Mouse (Mus musculus) stomach, embryonic 16.5 days (tissue): Measurements from ENCODE around the gene Clec4b1. TPM values are rescaled to one million over a fixed set of nuclear protein-coding genes. Genes with fewer than 3 reads are reported as not detected.
"Not testable (repeated sequence)": the region's sequence is repeated elsewhere in the genome, so short reads cannot be mapped to it uniquely, and the experiment has no call there.

ENCODE experiments used
- ATAC-seq: fragments of 200-750 bp; cut with Nextera tagmentation; 2 replicates; pipeline ENCODE4 v1.8.0; 2017; ENCODE audit warnings: moderate number of reproducible peaks, moderate TSS enrichment; ENCODE audit not compliant: insufficient read depth, low FRiP score
- H3K27ac ChIP-seq: fragments of 300-500 bp; sonication (generic); 2 replicates; pipeline ENCODE4 v1.5.1; 2014; ENCODE audit warnings: low read length
- H3K27me3 ChIP-seq: fragments of 300-500 bp; sonication (generic); 2 replicates; pipeline ENCODE4 v1.6.1; 2014; ENCODE audit warnings: low read length, control low read depth, mixed read lengths; ENCODE audit not compliant: control insufficient read depth, insufficient read depth
- H3K36me3 ChIP-seq: fragments of 300-500 bp; sonication (generic); 2 replicates; pipeline ENCODE4 v1.6.1; 2014; ENCODE audit warnings: low read length; ENCODE audit not compliant: control insufficient read depth, insufficient read depth
- H3K4me1 ChIP-seq: fragments of 300-500 bp; sonication (generic); 2 replicates; pipeline ENCODE4 v1.6.1; 2014; ENCODE audit warnings: low read length, control low read depth, mixed read lengths; ENCODE audit not compliant: control insufficient read depth, insufficient read depth
- H3K4me2 ChIP-seq: fragments of 300-500 bp; sonication (generic); 2 replicates; pipeline ENCODE4 v1.6.1; 2014; ENCODE audit warnings: low read depth, low read length, mixed read lengths
- H3K4me3 ChIP-seq: fragments of 300-500 bp; sonication (generic); replicated peaks from 2 replicates; pipeline ENCODE4 v1.5.1; 2014; ENCODE audit warnings: mild to moderate bottlenecking, low read length
- H3K9ac ChIP-seq: fragments of 300-500 bp; sonication (generic); 2 replicates; pipeline ENCODE4 v1.6.1; 2014; ENCODE audit warnings: low read length
- H3K9me3 ChIP-seq: fragments of 300-500 bp; sonication (generic); replicated peaks from 2 replicates; pipeline ENCODE4 v1.6.1; 2016; ENCODE audit warnings: low read length, control low read depth; ENCODE audit not compliant: control insufficient read depth
- WGBS: fragments of 180-500 bp; shearing (Covaris S2); extraction: QIAGEN DNeasy Blood & Tissue Kit; methylation state at CpG from one replicate; pipeline ENCODE4 v1.1.7; 2014; 5-methylcytosine and 5-hydroxymethylcytosine counted together
- polyA plus RNA-seq: library from polyadenylated mRNA; unstranded; fragments of >200 nt; fragmentation: Nextera tagmentation; extraction: Ambion mirVana; gene quantifications from 2 replicates; pipeline ENCODE4 v1.2.1, GENCODE M21; 2015

Clec4b1 gene
- polyA plus RNA-seq, result not detected in 2 replicates

DNA sequence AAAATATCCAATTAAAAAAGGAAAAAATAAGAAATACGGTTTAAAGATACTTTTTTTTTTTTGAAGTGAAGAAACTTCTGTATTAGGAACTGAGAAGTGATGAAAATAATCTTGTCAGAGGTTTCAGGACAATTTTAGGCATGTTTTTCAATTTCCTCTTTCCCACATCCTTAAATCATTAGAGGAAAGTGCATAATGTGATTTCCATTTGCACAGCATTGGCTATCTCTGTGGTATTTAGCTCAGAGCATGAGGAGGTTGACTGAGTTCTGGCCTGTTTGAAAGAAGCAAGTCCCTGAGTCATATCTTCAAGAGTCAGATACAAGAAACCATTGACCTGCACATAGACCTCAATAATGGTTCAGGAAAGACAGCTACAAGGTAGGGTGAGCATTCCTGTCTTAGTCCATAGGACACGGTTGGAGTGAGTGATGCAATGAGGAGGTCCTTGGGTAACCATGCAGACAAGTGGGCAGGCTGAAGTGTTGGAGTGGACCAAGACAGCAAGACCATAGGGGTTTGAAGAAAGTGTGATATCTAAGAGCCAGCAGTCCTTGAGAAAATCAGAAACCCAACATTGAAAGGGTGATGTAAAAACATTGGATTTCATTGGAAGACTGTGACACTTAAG, at the start of gene Clec4b1:
TSS of gene Clec4b1 (plus strand) at position 221 of the 631 bp plus-strand sequence.
- ATAC-seq, result no peak
- H3K27me3 ChIP-seq, result no peaks in the 10 kb centered on the region
- H3K36me3 ChIP-seq, result no peaks in the 10 kb centered on the region
- no peaks in the 10 kb centered on the region for H3K4me1 ChIP-seq
- WGBS, result 75% methylated on average over 2 of the region's 2 CpGs
- H3K4me3 ChIP-seq, result no peak within 1 kb of the TSS
- H3K27ac ChIP-seq, result no peak within 1 kb of the TSS
- no peak within 1 kb of the TSS for H3K4me2 ChIP-seq
- H3K9me3 ChIP-seq, result no peaks in the 10 kb centered on the region
- H3K9ac ChIP-seq, result no peak within 1 kb of the TSS

DNA sequence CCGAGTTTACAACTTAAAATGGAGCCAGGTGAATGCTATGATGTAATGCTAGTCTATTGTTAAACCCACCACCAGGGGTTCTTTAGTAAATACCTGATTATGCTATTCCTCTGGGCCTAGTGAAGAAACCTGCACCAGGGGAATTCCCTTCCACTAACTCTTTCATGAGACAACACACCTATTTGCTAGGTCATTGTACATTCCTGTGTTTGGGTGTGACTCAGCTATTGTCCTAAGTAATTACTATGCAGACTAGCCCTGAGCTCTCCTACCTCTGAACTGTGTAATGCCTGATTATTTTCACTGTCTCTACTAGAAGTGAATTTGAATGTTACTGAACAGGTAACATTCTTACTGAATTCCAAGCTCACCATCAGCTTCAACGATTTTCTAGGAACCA, 45.1 kb upstream of the Clec4b1 start:
- H3K9ac ChIP-seq, H3K4me1 ChIP-seq, H3K27ac ChIP-seq, H3K4me2 ChIP-seq, H3K4me3 ChIP-seq, ATAC-seq, H3K27me3 ChIP-seq, H3K9me3 ChIP-seq, H3K36me3 ChIP-seq: not testable (repeated sequence)
- WGBS, result 71% methylated on average over 2 of the region's 2 CpGs

GRCm38 (mm10) chr6:123005591-123005990, 44.2 kb upstream of the Clec4b1 start:
- Histone ChIP-seq H3K4me3 (no peak overlapping the region), H3K9ac (no peak overlapping the region)
- no peak for ATAC-seq

DNA sequence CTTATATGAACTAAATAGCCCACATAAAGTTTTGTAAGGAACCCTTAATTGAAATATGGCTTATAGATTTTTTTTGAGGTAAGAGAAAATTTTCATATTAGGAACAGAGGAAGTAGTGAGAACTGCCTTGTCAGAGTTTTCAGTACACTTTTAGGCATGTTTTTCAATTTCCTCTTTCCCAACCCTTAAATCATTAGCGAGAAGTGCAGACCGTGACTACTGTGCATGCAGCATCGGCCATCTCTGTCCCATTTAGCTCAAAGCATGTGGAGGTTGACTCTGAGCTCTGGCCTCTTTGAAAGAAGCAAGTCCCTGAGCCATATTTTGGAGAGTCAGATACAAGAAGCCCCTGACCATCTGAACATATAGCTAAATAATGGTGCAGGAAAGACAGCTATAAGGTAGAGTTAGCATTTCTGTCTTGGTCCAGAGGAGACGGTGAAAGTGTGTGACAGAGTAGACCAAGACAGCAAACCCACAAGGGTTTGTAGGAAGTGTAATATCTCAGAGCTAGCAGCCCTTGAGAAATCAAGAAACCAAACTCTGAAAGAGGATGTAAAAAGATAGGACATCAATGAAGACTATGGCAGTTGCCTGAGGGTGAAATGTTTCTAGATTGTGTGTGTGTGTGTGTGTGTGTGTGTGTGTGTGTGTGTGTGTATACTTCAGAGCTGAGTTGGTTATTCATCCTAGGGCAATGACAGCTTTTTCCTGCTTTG, 45.5 kb downstream of the Clec4b1 start:
- WGBS, result 84% methylated on average over 4 of the region's 4 CpGs
- Histone ChIP-seq H3K4me3 (no peak overlapping the region), H3K9ac (no peak overlapping the region), H3K27me3 (no peaks in the 10 kb centered on the region), H3K4me1 (no peaks in the 10 kb centered on the region), H3K9me3 (no peaks in the 10 kb centered on the region), H3K27ac (no peak overlapping the region), H3K36me3 (no peaks in the 10 kb centered on the region), H3K4me2 (no peak overlapping the region)
- no peak for ATAC-seq

More at GRCm38 (mm10) chr6:123005591-123005990, 44.2 kb upstream of the Clec4b1 start:
- H3K27ac ChIP-seq, result no peak overlapping the region
- WGBS, result 70% methylated on average over 1 of the region's 1 CpGs
- H3K4me2 ChIP-seq, result no peak overlapping the region
- H3K27me3 ChIP-seq, result no peaks in the 10 kb centered on the region
- no peaks in the 10 kb centered on the region for H3K4me1 ChIP-seq
- no peaks in the 10 kb centered on the region for H3K9me3 ChIP-seq
- H3K36me3 ChIP-seq, result no peaks in the 10 kb centered on the region

DNA sequence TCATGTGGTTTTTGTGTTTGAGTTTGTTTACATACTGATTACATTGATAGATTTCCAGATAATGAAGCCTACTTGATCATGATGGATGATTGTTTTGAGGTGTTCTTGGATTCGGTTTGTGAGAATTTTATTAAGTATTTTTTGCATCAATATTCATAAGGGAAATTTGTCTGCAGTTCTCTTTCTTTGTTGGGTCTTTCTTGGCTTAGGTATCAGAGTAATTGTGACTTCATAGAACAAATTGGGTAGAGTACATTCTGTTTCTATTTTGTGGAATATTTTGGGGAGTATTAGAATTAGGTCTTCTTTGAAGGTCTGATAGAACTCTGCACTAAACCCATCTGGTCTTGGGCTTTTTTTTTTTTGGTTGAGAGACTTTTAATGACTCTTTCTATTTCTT, 56.4 kb downstream of the Clec4b1 start, which contains the start of gene Clec4a2:
TSS of gene Clec4a2 (plus strand) at position 301 of the 400 bp plus-strand sequence.
- H3K27ac ChIP-seq, H3K9me3 ChIP-seq, H3K4me1 ChIP-seq, H3K9ac ChIP-seq, H3K4me2 ChIP-seq, H3K27me3 ChIP-seq, ATAC-seq, H3K36me3 ChIP-seq, H3K4me3 ChIP-seq: not testable (repeated sequence)
- WGBS, result 57% methylated on average over 1 of the region's 1 CpGs

Other genes starting within 250 kb of the Clec4b1 start
- gene Slc2a3, start 248.3 kb upstream of the Clec4b1 start, polyA plus RNA-seq, result 11.2 and 12.1 TPM in 2 replicates
- gene Foxj2, start 230.0 kb upstream of the Clec4b1 start, polyA plus RNA-seq, result 5.2 and 5.9 TPM in 2 replicates
- 2.5 and 3.2 TPM in 2 replicates for gene C3ar1, start 193.8 kb upstream of the Clec4b1 start, polyA plus RNA-seq
- 58.6 and 58.8 TPM in 2 replicates for gene Necap1, start 175.5 kb upstream of the Clec4b1 start, polyA plus RNA-seq
- 5.7 and 6.8 TPM in 2 replicates for gene Clec4a1, start 128.1 kb upstream of the Clec4b1 start, polyA plus RNA-seq
- 5.5 and 6.8 TPM in 2 replicates for gene Clec4a3, start 97.4 kb upstream of the Clec4b1 start, polyA plus RNA-seq
- gene Clec4a4, start 59.6 kb upstream of the Clec4b1 start, polyA plus RNA-seq, result not detected in 2 replicates
- gene Clec4a2, start 56.5 kb downstream of the Clec4b1 start, polyA plus RNA-seq, result 7.0 and 7.7 TPM in 2 replicates
- 0.12 TPM in 1 of 2 replicates, not detected in the other for gene Clec4b2, start 122.9 kb downstream of the Clec4b1 start, polyA plus RNA-seq
- 4.0 and 4.1 TPM in 2 replicates for gene Clec4n, start 179.9 kb downstream of the Clec4b1 start, polyA plus RNA-seq
- 0.44 TPM in 1 of 2 replicates, not detected in the other for gene Clec4d, start 212.1 kb downstream of the Clec4b1 start, polyA plus RNA-seq
- gene Clec4e, start 239.9 kb downstream of the Clec4b1 start, polyA plus RNA-seq, result 0.10 and 0.25 TPM in 2 replicates